Mouse (Mus musculus) telencephalon, adult 2 months (tissue): ENCODE measurements around the gene Fbxo21.

Experiments used
- DNase-seq: peaks from one replicate; pipeline ENCODE4 v3.0.0-alpha.2; 2011; ENCODE audit warnings: low read depth, low spot score

The Fbxo21 gene

GRCm38 (mm10) chr5:118019905-118020304 is 43.4 kb downstream of the Fbxo21 start:
- DNase-seq: no peak

GRCm38 (mm10) chr5:118023053-118023452 is 46.5 kb downstream of the Fbxo21 start:
- no peak for DNase-seq

DNA sequence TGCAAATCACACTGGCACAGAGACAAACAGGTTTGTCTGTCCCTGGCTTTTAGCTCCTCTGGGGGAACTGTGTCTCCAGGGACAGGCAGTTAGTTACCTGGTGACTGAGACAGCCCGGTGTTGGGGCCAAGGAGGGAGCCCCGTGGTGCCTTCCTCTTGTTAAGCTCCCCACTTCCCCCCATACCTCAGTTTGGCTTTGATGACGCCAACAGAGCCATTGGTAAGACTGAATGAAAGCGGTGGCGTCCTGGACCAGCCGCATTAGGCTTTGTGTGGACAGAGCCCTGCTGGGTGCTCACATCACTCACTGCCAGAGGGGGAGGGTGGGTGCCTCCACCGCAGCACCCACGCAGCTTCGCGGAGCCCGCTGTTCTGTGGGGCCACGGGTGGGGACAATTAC is 49.4 kb downstream of the Fbxo21 start:
- DNase-seq: no peak

- DNase-seq: no peak
Observed at GRCm38 (mm10) chr5:118026343-118026742, 49.8 kb downstream of the Fbxo21 start.

DNA sequence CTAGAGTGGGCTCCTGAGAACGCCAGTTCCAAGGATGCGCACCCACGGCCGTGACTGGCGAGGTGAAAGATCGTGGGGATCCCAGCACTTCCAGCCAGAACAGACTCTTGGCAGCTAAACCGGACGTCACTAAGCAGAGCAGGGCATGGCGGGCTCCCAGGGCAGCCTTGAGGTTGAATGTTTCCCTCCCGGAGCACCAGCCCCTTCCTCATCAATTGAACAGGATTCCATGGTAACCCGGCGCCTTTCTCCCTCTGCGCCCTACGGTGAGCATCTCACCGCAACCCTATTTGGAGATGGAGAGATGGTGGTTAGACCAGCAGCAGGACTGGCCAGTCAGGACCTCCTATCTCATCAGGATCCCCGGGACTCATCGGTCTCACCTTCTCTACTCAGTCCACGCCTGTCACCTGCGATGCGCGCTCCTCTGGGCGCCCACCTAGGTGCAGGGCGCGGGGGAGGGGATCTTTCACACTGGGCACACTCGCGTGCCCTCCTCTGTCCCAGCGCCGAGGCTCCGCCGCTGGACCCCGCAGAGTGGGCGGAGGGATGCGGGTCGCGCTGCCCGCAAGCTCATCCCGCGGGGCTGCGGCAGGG is 50.7 kb downstream of the Fbxo21 start:
- no peak for DNase-seq

GRCm38 (mm10) chr5:118027698-118028190 is 51.2 kb downstream of the Fbxo21 start, which contains the start of gene Tesc:
Tesc (plus strand) TSS chr5:118027743.
- DNase-seq: no peak

- DNase-seq: no peak
Observed at GRCm38 (mm10) chr5:118028191-118029034, 51.9 kb downstream of the Fbxo21 start.

DNA sequence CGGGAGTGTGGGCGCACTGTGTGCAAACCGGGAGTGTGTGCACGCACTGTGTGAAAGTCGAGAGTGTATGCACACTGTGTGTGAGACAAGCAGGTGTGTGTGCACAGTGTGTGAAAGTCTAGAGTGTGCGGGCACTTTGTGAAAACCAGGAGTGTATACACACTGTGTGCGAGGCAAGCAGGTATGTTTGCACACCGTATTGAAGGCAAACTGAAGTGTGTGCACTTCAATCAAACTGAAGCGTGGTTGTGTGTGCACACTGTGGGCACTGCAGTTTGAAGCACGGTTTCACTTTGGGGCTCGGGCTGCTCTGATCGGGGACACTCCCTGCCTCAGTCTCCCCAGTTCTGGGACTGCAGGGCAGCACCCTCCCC is 52.5 kb downstream of the Fbxo21 start:
- no peak for DNase-seq

DNA sequence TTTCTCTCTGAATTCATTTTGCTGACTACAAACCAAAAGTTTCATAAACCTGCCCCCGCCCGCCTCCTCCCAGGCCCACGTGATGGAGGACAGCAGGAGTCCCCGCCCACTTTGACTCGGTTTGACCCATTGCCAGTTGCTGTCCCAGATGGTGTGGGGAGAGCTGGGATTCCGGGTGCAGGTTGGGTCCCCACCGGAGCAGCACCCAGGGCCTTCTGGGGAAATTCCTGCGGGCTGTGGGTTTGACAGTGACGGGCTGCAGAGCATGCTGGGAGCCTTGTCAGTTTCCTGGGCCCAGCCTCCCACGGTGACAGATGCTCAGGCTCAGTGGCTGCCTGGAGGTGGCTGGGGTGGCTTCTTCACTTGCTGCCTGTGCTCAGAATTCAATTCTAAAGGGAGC is 52.9 kb downstream of the Fbxo21 start:
- DNase-seq: peak; percentile 79

DNA sequence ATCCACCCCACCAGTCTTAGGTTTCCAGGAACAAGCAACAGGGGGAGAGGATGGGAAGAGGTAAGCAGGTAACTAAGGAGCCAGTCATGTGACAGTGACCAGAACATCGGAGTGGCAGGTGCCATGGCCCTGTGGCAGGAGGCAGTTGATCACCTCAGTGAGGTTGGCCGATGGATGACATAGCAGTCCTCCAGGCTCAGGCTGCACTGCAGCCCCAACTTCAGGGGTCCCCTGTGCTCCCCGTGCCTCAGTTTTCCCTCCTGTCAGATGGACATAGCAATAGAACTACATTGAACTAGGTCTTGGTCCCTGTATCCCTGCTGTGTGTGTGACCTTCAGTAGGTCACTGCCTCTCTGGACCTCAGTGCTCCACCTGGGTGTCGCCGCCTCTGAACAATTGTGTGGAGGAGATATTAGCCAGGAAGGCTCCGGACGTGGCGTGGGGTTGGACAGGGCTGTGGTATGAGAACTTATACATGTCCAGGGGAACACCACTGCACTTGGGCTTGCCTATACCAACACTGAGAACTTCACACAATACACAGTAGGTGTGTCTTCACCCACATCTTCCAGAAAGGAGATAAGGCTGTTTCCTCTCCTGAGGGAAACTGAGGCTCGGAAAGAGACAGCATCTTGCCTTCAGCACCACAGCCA is 53.6 kb downstream of the Fbxo21 start:
- no peak for DNase-seq

DNA sequence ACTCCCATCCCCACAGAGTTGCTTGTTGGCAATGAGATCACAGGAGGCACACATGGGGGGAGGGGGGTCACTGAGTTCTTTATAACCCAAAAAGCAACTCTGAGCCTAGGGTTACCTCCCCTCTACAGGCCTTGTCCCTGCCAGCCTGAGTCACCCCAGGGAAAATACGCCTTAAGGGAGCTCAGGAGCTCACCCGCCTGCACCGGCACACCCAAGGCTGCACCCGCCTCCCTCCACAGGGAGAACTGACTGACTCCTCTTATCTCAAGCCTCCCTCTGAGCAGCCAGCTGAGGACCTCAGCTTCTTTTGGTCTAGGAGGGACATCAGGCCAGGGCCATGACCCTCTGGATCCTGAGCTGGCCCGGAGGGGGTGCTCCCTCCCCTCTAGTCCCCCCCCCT is 54.5 kb downstream of the Fbxo21 start:
- no peak for DNase-seq

GRCm38 (mm10) chr5:118031508-118031907 is 55.0 kb downstream of the Fbxo21 start:
- no peak for DNase-seq

DNA sequence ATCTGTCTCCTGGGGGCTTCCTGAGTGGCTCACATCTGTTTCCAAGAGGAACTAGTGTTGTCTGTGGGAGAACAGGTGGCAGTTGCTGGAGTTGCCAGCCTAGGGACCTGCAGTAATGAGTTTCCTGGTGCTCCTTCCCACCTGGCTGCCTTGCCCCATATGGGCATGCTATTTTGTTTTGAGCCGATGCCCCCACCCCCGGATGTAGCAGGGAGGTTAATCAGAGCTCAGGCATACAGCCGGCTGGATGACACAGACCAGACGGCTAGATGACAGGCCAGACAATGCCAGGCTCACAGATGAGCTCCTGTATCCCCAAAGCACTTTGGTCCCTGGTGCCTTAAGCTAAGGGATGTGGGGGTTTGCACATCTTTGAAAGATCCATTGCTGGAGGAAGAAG is 56.8 kb downstream of the Fbxo21 start:
- DNase-seq: no peak

GRCm38 (mm10) chr5:118033740-118034139 is 57.2 kb downstream of the Fbxo21 start:
- no peak for DNase-seq

DNA sequence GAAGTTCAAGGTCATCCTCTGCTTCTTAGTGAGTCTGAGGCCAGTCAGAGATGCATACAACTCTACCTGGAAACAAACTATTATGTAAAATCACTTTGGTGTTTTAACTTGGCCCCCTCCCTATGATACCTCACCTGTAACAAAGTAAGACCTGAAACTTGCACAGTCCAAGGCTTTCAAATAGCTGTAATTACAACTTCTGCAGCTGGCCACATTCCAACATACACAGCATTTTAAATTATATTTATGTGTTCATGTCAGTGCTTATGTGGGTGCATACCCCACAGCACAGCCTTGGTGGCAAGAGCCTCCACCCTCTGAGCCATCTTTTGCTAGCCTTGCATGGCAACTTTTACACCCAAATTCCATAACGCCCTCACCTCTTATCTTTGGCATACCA is 58.1 kb downstream of the Fbxo21 start:
- no peak for DNase-seq

DNA sequence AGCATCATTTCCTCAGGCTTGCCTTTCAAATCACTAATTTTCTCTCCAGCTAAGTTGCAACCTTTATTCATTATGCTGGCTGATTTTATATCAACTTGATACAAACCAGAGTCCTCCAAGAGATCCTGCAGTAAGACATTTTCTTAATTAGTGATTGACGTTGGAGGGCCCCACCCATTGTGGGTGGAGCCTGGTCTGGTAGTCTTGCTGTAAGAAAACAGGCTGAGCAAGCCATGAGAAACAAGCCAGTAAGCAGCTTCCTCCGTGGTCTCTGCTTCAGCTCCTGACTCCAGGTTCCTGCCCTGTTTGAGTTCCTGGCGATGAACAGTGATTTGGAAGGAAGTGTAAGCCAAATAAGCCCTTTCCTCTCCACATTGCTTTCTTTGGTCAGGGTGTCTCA is 59.3 kb downstream of the Fbxo21 start:
- DNase-seq: no peak

DNA sequence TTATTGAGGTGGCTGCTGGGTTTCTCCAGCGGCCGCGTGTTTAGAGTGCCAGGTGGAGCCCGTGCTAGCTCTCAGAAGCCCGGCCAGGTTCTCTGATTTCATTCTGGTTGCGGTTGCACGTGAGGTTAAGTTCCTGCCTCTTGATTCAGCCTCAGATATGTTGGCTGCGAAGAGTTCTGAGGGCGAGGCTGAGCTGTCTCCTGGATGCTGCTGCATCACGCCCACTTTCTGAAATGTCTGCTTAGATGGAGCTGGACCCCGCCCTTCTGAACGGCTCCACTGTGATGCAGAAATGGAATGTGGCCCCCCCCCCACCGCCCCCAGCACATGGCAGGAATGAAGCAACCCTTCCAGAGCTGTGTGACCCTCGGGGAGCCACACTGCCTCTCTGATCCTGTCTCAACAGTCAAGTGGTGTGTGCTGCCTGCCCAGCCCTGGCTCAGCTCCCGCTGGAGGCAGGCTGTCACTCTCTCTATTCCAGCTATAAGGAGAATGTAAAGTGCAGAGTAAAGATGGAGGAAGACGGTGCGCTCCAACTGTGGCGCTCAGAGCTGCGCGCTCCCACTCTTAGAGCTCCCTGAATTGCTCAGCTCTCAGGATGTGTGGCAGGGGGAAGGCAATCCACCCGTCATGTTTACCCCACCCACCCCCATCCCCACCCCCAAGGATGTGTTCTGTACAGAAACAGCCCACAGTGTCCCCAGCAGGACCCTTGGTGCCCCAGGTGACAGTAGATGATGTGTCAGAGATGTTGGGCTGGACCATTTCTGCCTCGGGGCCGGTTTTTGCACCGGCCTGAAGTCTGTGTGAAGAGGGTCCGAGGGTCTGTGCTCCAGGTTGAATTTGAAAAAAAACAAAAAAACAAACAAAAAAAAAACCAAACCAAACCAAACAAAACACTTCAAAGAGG is 60.6 kb downstream of the Fbxo21 start:
- DNase-seq: no peak

GRCm38 (mm10) chr5:118037798-118038484 is 61.4 kb downstream of the Fbxo21 start:
- no peak for DNase-seq

DNA sequence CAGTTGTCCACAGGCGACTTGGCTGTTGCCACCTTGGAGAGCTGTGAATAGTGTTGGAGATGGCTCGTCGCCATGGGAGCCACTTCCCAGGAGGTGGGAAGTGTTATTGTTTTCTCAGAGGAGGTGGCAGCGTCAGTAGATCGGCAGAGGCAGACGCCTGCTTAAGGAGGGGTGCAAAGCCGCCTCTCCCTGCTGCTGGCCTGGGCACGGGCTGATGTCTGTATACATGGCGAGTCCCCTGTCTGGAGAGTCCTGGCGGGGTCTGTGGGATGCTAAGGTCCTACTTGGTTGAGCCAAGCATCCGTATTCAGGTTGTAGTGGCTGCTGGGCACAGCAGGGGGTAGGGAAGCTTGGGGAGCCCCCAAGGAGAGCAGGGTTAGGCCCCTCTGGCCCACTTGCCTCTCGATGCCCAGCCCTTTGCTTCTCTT is 62.7 kb downstream of the Fbxo21 start:
- DNase-seq: no peak

GRCm38 (mm10) chr5:118042599-118042998 is 66.1 kb downstream of the Fbxo21 start:
- DNase-seq: no peak

- DNase-seq: no peak
Observed at GRCm38 (mm10) chr5:118043761-118044160, 67.2 kb downstream of the Fbxo21 start.
